Mouse (Mus musculus) heart, embryonic 12.5 days (tissue): Measurements from ENCODE around the gene Med22. TPM values are rescaled to one million over a fixed set of nuclear protein-coding genes. Genes with fewer than 3 reads are reported as not detected.
"Not testable (repeated sequence)": the region's sequence is repeated elsewhere in the genome, so short reads cannot be mapped to it uniquely, and the experiment has no call there.

Experiments used
- ATAC-seq: fragments of 200-750 bp; cut with Nextera tagmentation; 2 replicates; pipeline ENCODE4 v1.8.0; 2017; ENCODE audit warnings: moderate TSS enrichment, moderate library complexity; ENCODE audit not compliant: insufficient number of reproducible peaks, low FRiP score
- H3K27ac ChIP-seq: fragments of 300-500 bp; sonication (generic); 2 replicates; pipeline ENCODE4 v1.5.1; 2016; ENCODE audit warnings: mild to moderate bottlenecking, moderate library complexity; ENCODE audit not compliant: poor library complexity, severe bottlenecking
- H3K27me3 ChIP-seq: fragments of 300-500 bp; sonication (generic); replicated peaks from 2 replicates; pipeline ENCODE4 v1.6.1; 2016; ENCODE audit warnings: mild to moderate bottlenecking, moderate library complexity
- H3K36me3 ChIP-seq: fragments of 300-500 bp; sonication (generic); 2 replicates; pipeline ENCODE4 v1.6.1; 2016; ENCODE audit warnings: mild to moderate bottlenecking, moderate library complexity
- H3K4me1 ChIP-seq: fragments of 300-500 bp; sonication (generic); replicated peaks from 2 replicates; pipeline ENCODE4 v1.6.1; 2016; ENCODE audit warnings: mild to moderate bottlenecking
- H3K4me2 ChIP-seq: fragments of 300-500 bp; sonication (generic); 2 replicates; pipeline ENCODE4 v1.6.1; 2016; ENCODE audit warnings: mild to moderate bottlenecking, moderate library complexity
- H3K4me3 ChIP-seq: fragments of 300-500 bp; sonication (generic); 2 replicates; pipeline ENCODE4 v1.5.1; 2016; ENCODE audit warnings: mild to moderate bottlenecking
- H3K9ac ChIP-seq: fragments of 300-500 bp; sonication (generic); 2 replicates; pipeline ENCODE4 v1.6.1; 2016; ENCODE audit warnings: mild to moderate bottlenecking, moderate library complexity
- H3K9me3 ChIP-seq: fragments of 300-500 bp; sonication (generic); replicated peaks from 2 replicates; pipeline ENCODE4 v1.6.1; 2016; ENCODE audit warnings: mild to moderate bottlenecking, moderate library complexity
- WGBS: fragments of 180-500 bp; shearing (Covaris S2); methylation state at CpG from one replicate; pipeline ENCODE4 v1.1.7; 2016; 5-methylcytosine and 5-hydroxymethylcytosine counted together
- polyA plus RNA-seq: library from polyadenylated mRNA; unstranded; fragments of >200 nt; fragmentation: Nextera tagmentation; extraction: Ambion mirVana; gene quantifications from 2 replicates; pipeline ENCODE4 v1.2.1, GENCODE M21; 2016

The Med22 gene
- polyA plus RNA-seq, 1 experiment from 2014 or later: 38.9 TPM

- H3K27ac ChIP-seq: peak overlapping the region; percentile 79
- H3K9me3 ChIP-seq: no peaks in the 10 kb centered on the region
- 13% methylated on average over 7 of the region's 7 CpGs for WGBS
- no peak for ATAC-seq
- peak overlapping the region; percentile 84 for H3K9ac ChIP-seq
- H3K4me1 ChIP-seq: peaks cover 21% of the 10 kb centered on the region
- peak overlapping the region; percentile 89 for H3K4me3 ChIP-seq
- H3K27me3 ChIP-seq: no peaks in the 10 kb centered on the region
- peak overlapping the region; percentile 83 for H3K4me2 ChIP-seq
- H3K36me3 ChIP-seq: peaks cover 56% of the 10 kb centered on the region
These were observed 7.2 kb downstream of the Med22 start for GRCm38 (mm10) chr2:26903311-26903710.

- Histone ChIP-seq H3K4me2 (peak within 1 kb of the TSS; percentile 83), H3K4me3 (peak within 1 kb of the TSS; percentile 89), H3K36me3 (peaks cover 57% of the 10 kb centered on the region), H3K9ac (peak within 1 kb of the TSS; percentile 84), H3K27ac (peak within 1 kb of the TSS; percentile 79), H3K4me1 (peaks cover 20% of the 10 kb centered on the region), H3K9me3 (no peaks in the 10 kb centered on the region), H3K27me3 (no peaks in the 10 kb centered on the region)
- WGBS: under 1% methylated on average over 41 of the region's 41 CpGs
- ATAC-seq: peak; percentile 91
These were observed 7.8 kb downstream of the Med22 start, which contains the start of gene Surf6 for GRCm38 (mm10) chr2:26902467-26903220. Surf6 (minus strand) TSS chr2:26902879.

GRCm38 (mm10) chr2:26901834-26902400 is 8.6 kb downstream of the Med22 start:
- peak overlapping the region; percentile 83 for H3K4me2 ChIP-seq
- H3K27ac ChIP-seq: peak overlapping the region; percentile 73; the same call in 1 of the 2 replicates
- peaks cover 57% of the 10 kb centered on the region for H3K36me3 ChIP-seq
- H3K9me3 ChIP-seq: no peaks in the 10 kb centered on the region
- H3K4me1 ChIP-seq: peaks cover 20% of the 10 kb centered on the region
- no peaks in the 10 kb centered on the region for H3K27me3 ChIP-seq
- 9% methylated on average over 7 of the region's 7 CpGs for WGBS
- no peak for ATAC-seq
- peak overlapping the region; percentile 89 for H3K4me3 ChIP-seq
- H3K9ac ChIP-seq: peak overlapping the region; percentile 84

- Histone ChIP-seq H3K27me3 (no peaks in the 10 kb centered on the region), H3K9me3 (no peaks in the 10 kb centered on the region), H3K36me3 (peaks cover 57% of the 10 kb centered on the region), H3K4me1 (peaks cover 20% of the 10 kb centered on the region), H3K4me2 (no peak overlapping the region), H3K9ac (no peak overlapping the region), H3K27ac (no peak overlapping the region), H3K4me3 (no peak overlapping the region)
- 41% methylated on average over 1 of the region's 1 CpGs for WGBS
- ATAC-seq: no peak
These were observed 9.7 kb downstream of the Med22 start for GRCm38 (mm10) chr2:26900731-26901130.

- Histone ChIP-seq H3K36me3 (peaks cover 85% of the 10 kb centered on the region), H3K4me2 (no peak overlapping the region), H3K9ac (no peak overlapping the region), H3K4me3 (no peak overlapping the region), H3K27ac (no peak overlapping the region), H3K27me3 (no peaks in the 10 kb centered on the region), H3K9me3 (no peaks in the 10 kb centered on the region), H3K4me1 (no peaks in the 10 kb centered on the region)
- no peak for ATAC-seq
- WGBS: 87% methylated on average over 4 of the region's 4 CpGs
These were observed 14.6 kb downstream of the Med22 start for GRCm38 (mm10) chr2:26895898-26896297.

GRCm38 (mm10) chr2:26886170-26886569 is 24.3 kb downstream of the Med22 start:
- H3K9me3 ChIP-seq, H3K4me3 ChIP-seq, H3K4me1 ChIP-seq, ATAC-seq, H3K27me3 ChIP-seq, H3K27ac ChIP-seq, H3K9ac ChIP-seq, H3K4me2 ChIP-seq: not testable (repeated sequence)
- H3K36me3 ChIP-seq: peaks cover 31% of the 10 kb centered on the region
- 87% methylated on average over 4 of the region's 4 CpGs for WGBS

GRCm38 (mm10) chr2:26885541-26885940 is 24.9 kb downstream of the Med22 start:
- not testable (repeated sequence) for H3K27ac ChIP-seq, ATAC-seq, H3K9ac ChIP-seq, H3K27me3 ChIP-seq, H3K4me2 ChIP-seq, H3K4me1 ChIP-seq, H3K9me3 ChIP-seq, H3K4me3 ChIP-seq
- WGBS: 84% methylated on average over 2 of the region's 2 CpGs
- peaks cover 25% of the 10 kb centered on the region for H3K36me3 ChIP-seq

- no peak overlapping the region for H3K4me2 ChIP-seq
- no peak overlapping the region for H3K9ac ChIP-seq
- peaks cover 14% of the 10 kb centered on the region for H3K9me3 ChIP-seq
- H3K27ac ChIP-seq: no peak overlapping the region
- no peaks in the 10 kb centered on the region for H3K36me3 ChIP-seq
- no peaks in the 10 kb centered on the region for H3K4me1 ChIP-seq
- no peak overlapping the region for H3K4me3 ChIP-seq
- ATAC-seq: no peak
- no peaks in the 10 kb centered on the region for H3K27me3 ChIP-seq
These were observed 31.9 kb downstream of the Med22 start for GRCm38 (mm10) chr2:26878571-26878970.

GRCm38 (mm10) chr2:26870666-26871065 is 39.8 kb downstream of the Med22 start:
- no peak overlapping the region for H3K9ac ChIP-seq
- H3K36me3 ChIP-seq: no peaks in the 10 kb centered on the region
- H3K4me2 ChIP-seq: no peak overlapping the region
- H3K4me3 ChIP-seq: no peak overlapping the region
- ATAC-seq: no peak
- H3K27me3 ChIP-seq: peaks cover 21% of the 10 kb centered on the region
- H3K27ac ChIP-seq: no peak overlapping the region
- WGBS: 52% methylated on average over 6 of the region's 6 CpGs
- H3K9me3 ChIP-seq: no peaks in the 10 kb centered on the region
- H3K4me1 ChIP-seq: no peaks in the 10 kb centered on the region

- ATAC-seq: no peak
- Histone ChIP-seq H3K27ac (no peak within 1 kb of the TSS), H3K4me2 (no peak within 1 kb of the TSS), H3K36me3 (no peaks in the 10 kb centered on the region), H3K27me3 (peaks cover 11% of the 10 kb centered on the region), H3K9me3 (no peaks in the 10 kb centered on the region), H3K4me3 (no peak within 1 kb of the TSS), H3K9ac (no peak within 1 kb of the TSS), H3K4me1 (no peaks in the 10 kb centered on the region)
- 51% methylated on average over 3 of the region's 3 CpGs for WGBS
These were observed 45.6 kb downstream of the Med22 start, which contains the start of gene Abo for GRCm38 (mm10) chr2:26864879-26865278. Abo (minus strand) TSS chr2:26864979.

- Histone ChIP-seq H3K27me3 (no peaks in the 10 kb centered on the region), H3K9me3 (no peaks in the 10 kb centered on the region), H3K36me3 (no peaks in the 10 kb centered on the region), H3K9ac (no peak overlapping the region), H3K4me3 (no peak overlapping the region), H3K4me2 (no peak overlapping the region), H3K4me1 (no peaks in the 10 kb centered on the region), H3K27ac (no peak overlapping the region)
- no peak for ATAC-seq
- WGBS: 68% methylated on average over 3 of the region's 3 CpGs
These were observed 47.6 kb downstream of the Med22 start for GRCm38 (mm10) chr2:26862856-26863255.
